Mouse (Mus musculus) spleen, postnatal 4 days (tissue): ENCODE data around the gene Arl3.
A peak's percentile ranks its signal among the peaks of the same experiment; 100 is the strongest.

ENCODE experiments used
- DNase-seq, 2 experiments: peaks; one replicate each; pipeline ENCODE4 v3.0.0; 2022; ENCODE audit warnings: low spot score in 2 of 2

The Arl3 gene

DNA sequence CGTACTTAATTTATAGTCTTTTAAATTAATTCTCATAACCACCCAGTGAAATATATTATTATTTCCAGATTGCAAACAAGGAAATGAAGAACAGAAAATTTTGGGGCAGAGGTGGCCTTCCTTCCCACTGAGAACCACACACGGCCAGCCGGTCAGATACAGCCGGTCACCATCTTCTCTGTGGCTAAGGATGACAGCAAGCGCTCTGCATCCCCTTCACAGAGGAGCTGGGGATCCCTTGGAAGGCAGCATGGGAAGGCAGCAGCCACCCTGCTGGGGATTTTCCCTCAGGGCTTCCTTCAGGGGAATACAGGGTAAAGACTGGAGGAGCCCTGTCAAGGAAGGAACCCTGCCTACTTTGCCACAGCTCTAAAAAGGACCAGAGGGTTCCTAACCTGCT is 39.5 kb downstream of the Arl3 start:
- no peak for DNase-seq

DNA sequence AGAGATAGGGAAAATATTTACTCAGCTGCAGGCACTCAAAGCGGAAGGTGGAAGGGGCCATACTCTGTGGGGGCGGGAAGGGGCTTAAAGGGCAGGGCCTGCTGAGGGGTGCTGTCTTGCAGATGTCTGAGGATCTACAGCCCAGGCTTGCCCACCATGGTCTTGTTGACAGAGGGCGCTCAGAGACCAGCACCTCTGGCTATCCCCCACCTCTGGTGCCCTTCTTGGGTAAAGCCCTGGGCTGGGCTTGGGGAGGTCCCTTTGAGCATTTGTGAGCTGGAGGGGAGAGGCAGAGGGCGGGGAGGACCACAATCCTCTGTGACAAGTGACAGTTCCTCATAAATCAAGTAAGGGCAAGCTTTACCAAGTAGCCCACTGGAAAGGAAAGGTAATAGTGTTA is 39.9 kb downstream of the Arl3 start:
- DNase-seq: no peak

DNA sequence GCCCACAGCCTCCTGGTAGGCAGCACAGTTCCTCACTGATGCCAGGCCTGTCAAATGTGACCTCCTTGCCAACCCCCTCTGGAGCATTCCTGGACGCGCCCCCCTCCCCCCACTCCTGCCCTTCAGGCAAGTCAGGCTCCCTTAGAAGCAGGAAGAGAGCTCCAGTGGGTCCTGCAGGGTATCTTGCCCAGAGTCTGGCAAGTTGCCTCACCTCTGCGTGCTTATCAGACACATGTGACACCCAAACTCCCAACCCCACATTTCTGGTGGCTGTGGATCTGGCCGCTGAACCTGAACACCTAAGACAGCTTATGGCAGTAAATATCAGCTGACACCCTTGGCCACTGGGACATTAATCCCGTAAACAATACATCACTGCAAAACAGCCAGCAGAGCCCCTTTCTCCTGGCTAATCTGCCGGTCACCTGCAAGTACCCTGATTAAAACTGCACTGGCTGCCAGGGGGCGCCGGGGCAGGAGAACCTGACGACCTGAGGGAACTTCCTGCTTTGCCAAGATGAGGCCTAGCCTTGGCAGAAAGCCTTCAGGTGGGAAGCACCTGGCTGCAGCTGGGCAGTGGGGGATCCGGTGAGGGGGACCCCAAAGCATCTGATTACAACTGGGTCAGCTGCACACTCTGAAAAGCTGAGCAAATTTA is 40.8 kb downstream of the Arl3 start:
- DNase-seq: peak; percentile 70 to 75

DNA sequence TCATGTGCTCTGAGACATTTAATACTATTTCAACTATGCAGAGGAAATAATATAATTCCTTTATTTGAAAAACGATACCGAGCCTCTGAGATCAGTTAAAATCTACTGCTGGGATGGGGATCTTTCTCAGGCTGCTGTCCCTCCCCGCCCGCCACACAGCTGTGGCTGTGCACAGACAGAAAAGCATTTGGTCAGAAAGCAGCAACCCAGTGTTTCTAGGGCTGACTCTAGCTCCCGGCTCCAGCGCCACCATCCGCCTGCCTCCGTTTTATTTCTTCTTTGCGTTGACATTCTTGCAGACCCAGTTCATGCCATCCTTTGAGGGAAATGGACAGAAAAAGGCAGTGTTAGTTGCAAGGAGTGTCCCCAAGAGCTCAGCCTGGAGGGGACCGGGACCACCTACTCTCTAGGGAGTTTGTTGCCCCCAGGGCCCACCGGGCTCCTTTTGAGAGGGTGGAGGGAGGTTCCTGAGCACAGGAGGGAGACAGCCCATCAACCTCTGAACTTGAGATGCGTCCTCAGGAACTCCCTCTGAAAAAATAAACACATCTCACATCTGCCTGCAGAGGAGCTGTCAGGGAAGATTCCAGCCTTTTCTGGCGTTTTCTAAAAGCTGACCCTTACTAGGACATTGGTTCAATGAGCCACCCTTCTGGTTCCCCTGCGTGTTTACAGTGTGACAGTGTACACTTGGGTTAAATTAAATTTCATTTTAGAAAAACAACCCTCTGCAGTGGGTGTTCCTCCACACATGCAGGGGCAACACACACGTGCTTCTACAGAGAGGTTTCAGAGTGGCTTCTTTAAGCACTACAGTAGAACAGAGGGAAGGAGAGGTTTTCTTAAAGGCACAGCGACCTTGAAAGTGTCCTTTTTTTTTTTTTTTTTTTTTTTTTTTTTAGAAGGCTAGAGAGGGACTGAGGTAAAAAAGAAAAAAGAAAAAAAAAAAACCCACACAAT is 41.6 kb downstream of the Arl3 start:
- peak in 1 of 2 experiments; percentile 68 for DNase-seq

DNA sequence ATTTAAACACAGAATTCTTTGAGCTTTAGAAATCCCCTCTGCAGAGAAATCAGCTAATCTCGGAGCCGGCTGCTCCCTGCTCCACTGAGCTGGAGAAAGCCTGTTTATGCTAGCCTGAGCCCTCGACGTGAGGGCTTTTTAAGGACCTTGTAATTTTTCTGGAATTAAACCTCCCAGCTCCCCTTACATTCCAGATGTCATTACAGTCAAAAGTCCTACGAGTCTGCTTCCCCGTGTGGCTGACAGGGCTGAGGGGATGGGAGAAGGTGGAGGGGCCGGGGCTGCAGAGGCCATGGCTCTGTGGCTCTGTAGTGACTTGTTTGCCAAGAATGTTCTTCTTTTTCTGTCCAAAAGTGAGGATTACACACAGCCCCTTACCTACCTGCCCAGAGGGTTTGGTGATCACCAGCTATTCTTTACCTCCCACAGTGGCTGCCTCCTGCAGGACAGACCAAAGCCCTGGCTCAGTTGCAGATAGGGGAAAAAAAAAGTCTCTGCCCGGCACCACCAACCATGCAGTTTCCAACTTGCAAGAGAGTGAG is 42.5 kb downstream of the Arl3 start:
- DNase-seq: peak in 1 of 2 experiments; percentile 64

DNA sequence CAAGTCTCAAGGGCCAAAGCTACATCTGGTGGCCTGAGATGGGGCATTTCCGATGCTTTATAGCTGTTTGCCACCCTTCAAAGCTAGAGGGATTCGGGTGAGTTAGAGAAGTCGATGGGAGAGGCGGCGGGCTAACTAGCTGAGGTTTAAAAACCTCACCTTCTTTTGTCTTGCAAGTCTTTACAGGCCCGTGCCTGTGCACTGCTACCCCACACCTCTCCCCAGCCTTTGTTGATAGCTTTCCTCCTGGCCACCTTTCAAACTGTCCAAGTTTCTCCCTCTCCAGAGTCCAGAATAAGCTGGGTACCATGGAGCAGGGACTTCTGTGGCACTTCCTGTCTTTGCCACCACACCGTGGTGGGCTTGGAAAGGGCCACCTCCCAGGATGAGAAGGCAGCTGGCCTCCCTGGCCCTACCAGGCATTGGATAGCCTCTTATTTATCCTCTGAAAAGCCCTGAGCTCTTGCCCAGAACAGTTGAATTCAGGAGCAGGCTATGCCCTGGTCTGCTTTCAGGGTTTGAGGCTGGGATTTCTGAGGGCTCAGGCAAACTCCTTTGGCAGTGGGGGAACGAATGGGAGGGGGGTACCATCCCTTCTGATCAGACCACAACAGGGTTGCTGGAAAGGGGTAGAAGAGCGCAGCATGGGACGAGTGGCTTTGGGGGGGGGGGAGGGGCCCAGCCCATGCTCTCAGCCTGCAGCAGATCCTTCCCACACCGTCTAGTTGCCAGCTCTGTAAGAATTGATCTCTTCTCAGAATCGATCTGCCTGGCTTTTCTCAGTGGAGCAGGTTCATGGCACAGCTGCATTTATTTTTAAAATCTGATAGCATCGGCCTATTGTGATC is 43.2 kb downstream of the Arl3 start:
- DNase-seq: peak in 1 of 2 experiments; percentile 61

DNA sequence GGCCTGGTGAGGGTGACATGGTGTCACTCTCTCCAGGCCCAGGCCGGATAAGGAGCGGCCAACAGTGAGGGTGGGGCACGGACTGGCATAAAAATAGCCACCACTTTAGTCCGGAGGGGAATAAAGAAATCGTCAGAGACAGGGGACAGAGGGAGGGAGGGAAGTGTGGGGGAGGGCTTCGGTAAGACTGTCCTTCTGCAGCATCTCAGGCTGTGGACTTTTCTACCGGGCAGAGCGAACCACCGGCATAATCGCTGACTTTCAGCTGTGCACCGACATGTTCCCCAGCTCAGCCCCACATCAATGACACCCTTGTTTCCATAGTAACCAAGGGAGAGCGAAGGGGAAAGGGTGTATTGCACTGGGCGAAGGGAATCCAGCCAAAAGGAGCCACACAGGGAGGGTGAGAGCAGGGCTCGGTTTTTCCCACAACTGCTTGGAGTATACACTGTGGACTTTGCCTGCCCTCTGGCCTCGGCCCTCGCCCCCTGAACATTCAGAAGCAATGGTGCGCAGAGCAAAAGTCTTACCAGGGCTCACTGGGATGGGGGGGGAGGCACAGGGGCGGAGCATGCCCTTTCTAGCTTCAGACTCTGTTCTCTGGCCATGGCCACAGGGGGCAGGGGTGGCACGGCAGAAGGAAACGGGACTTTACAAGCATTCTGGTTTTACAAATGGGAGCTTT is 44.3 kb downstream of the Arl3 start:
- peak; percentile 71 to 84 for DNase-seq

DNA sequence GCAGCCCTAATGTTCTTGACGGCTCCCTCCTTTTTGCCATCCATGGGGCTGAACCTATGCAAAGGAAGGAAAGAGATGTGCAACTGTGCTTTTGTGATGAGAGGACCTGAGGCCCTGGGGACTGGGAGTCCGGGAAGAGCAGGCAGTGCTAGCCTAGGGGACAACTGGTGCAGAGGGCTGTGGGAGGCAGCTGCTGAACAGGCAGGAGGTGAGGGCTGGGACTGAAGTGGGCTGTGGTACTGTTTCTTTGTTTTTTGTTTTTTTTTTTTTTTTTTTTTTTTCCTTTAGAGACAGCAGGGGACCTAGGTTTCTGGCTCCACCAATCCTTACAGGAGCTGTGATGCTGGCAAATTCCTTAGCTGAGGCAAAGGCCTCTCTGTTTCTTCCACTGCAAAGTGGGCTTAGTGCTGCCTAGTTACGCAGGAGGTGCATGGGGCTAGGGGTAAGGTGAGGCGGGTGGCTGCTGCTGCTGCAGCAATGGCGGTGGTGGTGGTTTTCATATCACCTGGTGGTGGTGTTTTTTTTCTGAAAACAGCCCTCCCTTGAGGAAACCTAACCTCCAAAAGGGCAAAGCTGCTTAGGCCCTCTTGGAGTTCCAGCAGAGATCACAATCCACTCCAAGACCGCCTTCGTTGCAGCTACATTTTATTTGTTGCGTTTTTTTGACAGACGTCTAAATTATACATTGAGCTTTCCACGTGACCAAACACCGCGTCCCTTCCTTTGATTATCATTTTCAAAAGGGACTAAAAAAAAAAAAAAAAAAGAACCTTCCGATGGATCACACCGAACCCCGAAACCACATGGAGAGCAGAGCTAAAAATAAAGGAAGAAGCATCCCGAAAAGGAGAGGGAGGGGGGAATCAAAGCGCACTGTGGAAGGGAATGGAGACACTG is 45.1 kb downstream of the Arl3 start:
- peak in 1 of 2 experiments; percentile 62 for DNase-seq

DNA sequence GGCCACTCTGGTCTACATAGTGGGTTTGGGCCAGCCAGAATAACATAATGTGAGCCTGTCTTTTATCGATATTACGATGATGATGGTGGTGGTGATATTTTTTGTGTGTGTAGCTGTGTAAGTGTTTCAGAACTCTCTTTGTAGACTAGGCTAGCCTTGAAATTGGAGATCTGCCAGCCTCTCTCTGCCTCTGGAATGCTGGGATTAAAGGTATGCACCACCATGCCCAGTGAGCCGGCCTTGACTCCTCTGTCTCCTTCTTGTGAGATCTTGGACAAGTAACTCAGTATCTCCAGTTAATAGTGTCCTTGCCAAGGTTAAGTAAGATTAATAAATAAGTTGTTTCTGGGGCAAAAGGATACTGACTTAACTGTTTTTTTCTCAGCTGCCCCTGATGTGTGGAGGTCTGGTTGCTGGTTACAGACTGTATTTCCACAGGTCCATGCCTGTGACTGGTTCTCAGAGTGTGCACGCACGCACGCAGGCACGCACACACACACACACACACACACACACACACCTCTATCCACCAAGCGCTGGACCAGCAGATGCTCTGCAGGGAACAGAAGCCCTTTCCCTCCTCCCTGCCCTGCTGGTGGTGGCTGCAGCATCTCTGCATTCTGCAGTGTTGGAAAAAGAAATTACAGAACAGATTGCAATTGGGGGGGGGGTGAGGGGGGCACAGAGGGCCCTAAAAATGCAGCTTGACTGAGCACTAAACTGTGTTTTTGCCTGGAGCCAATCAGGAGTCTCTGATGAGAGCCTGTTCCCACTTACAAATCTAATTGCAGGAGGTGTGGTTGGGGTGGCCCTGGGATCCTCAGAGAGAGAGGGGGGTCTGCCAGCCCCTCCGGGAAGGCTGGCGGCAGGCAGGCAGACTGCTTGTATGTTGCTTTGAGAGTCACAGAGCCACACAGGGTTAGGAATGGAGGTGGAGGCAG is 47.0 kb downstream of the Arl3 start:
- DNase-seq: no peak

DNA sequence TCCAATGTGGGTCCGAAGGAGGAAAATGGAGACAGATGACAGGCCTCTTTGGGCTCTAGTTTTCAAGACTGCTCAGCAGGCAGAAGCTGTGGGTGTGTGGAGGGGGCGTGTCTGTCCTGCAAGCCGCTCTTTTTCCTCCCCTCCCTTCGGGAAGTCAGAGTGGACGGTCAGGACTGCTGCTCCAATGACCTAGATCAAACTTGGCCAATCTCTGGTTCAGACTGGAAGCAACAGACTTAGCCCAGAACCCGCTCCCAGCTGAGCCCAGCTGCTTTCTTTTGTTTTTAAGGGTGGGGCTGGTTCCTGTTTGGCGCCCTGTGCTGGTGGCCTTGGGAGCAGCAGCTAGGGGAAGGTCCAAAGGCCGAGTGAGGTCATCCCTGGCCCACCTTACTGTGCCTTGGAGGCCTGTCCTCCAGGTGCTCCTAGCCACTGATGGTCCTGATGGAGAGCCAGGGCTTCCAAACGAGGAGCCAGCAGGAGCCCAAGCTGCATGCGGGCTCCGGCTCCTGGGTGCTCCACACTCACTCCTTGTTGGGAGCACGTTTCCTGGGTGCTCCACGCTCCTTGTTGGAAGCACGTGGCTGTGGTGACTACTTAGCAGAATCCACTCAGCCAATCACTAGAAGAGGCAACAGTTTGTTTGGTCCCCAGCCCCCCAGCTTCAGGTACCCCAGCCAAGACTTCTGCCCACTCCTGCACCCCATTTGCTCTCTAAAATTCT is 48.2 kb downstream of the Arl3 start:
- DNase-seq: no peak

DNA sequence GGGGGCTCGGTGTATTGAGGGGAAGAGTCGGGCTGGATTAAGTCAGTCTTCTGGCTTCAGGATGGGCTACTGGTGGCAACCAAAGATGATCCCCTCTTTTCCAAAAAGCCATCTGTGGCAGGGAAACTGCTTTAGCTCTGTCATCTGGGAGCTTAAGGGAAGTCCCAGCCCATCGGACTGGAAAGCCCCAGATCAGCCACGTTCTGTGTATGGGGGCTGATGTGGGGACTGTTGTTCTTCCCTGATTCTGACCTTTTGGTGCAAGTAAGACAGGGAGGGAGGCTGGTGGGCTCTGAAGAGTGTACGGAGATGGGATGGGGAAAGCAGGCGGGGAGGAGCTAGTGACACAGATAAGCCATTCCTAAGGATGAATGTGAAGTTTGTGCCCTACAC is 48.9 kb downstream of the Arl3 start:
- no peak for DNase-seq

DNA sequence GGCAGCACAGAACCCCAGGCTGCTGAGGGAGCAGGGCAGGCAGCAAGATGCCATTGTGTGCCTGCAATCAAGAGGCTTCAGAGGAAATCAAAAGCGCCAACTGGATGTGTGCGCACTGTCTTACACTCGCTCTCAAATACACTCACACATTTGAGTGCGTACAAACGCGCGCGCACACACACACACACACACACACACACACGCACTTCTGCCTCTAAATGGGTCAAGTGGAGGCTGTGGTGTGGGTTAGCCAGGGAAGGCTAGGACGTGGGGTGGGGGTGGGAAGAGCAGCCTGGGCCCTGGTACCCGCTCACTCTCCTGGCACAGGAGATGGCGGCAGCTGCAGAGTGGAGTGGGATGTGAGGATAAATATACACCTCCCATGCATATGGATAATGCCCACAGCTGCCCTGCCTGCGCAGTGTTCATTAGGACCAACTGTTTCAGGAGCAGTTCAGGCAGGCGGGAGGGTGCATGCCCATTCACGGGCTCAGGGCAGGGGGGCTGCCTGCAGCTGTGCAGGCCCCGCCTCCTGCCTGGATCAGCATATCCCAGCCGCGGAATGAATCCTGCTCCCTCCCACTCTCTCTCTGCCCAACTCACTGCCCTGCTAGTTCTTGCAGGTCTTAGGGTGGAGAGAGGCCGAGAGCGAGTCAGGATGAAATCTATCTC is 49.4 kb downstream of the Arl3 start:
- no peak for DNase-seq

DNA sequence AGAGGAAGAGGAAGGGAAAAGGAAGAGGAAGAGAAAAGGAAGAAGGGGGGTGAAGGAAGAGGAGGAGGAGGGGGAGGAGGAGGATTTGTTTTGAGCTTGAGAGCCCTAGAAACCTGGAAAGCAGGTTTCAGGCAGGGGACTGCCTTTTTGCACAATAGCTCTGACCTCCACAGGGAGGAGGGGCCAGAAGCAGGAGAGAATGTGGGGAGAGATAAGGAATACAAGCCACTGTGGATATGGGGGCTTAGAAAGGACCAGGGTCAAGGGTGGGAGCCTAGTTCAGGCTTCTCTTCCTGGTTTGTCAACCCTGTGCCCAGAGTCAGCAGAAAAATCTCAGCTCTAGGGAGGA is 49.9 kb downstream of the Arl3 start:
- DNase-seq: no peak

DNA sequence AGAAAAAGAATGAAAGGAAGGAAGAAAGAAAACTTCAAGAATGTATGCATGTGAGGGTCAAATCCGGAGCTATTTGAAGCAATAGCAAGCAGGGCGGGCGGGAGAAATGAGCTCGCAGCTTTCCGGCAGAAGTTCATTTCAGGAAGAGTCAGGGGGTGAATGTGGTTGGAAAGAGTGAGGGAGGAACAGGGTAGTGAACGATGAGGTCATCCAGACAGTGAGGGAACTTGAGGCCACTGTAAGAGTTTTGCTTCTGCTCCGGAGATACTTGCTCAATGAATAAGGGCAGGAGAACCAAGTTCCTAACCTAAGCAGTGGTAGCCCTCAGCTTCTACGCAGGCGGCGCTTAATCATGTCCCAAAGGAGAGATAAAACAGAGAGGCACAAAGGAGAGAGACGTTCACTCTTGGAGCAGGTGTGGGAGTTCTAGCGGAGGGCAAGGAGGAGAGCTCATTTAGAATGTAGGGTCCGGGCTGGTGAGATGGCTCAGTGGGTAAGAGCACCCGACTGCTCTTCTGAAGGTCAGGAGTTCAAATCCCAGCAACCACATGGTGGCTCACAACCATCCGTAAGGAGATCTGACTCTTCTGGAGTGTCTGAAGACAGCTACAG is 50.5 kb downstream of the Arl3 start:
- no peak for DNase-seq

DNA sequence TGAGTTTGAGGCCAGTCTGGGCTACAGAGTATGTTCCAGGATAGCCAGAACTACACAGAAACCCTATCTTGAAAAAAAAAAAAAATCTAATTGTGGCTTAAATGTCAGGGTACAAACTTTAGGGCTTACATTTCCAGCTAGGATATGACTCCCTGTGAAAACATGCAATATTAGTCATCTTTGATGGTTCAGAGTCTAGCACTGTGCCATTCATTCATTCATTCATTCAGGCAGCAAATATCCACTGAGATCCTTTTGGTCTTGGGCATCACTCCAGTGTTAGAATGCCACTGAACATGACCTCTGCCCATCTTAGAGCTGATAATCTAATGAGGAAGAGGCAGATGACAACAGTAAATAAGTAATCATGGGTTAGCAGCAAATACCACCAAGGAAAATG is 51.3 kb downstream of the Arl3 start:
- DNase-seq: no peak

DNA sequence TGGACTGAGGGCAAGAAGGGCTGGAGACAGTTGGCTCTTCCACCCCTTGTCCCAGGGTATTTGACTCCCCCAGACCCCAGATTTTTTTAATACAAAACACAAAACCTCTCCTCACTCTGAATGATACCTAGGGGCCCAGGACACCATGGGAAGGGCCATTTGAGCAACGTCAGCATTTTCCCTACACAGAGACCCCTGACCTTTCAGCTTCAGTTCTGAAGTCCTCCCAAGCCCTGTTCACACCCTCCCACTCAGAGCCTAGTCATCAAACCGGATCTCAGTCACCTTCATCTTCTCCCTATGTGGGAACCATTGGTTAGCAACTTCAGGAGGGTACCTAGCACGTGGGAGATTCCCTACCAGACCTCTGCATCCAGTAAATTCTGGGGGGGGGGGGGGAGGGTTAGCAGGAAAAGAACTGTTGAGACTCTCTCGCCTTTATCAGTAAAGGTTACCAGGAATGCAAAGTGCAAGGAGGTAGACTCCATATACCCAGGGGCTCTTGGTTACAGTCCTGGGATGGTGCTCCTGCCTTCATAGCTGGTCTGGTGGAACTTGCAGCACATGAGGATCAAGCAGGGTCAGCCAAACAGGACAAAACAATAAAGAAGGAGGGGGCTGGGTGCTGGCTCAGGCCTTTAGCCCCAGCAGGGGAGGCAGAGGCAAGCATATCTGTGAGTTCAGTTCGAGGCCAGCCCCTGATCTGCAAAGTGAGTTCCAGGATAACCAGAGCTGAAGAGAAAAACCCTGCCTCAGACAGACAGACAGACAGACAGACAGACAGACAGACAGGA is 54.0 kb downstream of the Arl3 start:
- no peak for DNase-seq

DNA sequence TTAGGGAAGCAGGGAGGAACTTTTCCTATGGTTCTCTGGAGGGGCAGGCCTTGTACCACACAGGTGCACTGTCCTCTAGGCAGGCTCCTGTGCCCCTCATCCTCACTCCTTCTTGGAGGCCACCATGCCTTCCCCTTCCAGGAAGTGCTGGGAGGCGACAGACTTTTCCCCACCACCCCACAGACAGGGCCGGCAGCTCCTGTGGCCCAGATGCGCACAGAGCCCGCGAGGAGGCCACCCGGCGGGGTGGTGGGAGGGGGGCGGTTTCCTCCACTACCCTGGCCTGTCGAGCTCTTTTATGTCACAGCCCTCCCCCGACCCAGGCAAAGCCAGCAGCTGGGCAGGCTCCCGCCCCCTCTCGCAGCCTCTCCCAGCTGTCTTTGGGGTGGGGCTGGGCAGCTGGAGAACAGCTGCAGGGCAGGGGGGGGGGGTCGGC is 54.6 kb downstream of the Arl3 start:
- no peak for DNase-seq
